Mouse (Mus musculus): ENCODE results near the gene Taok3.

Gene Taok3

GRCm38 (mm10) chr5:117119777-117120488, at the start of gene Taok3:
Taok3 (plus strand) TSS chr5:117120129.
- DNase-seq (ENCODE audit: low read depth, low spot score) = peak; percentile 100

GRCm38 (mm10) chr5:117087718-117088117, 32.2 kb upstream of the Taok3 start:
- DNase-seq (ENCODE audit: low read depth, low spot score) = peak; percentile 71

- DNase-seq (ENCODE audit: low read depth, low spot score) = no peak
Observed at GRCm38 (mm10) chr5:117089147-117089546, 30.8 kb upstream of the Taok3 start.

- DNase-seq (ENCODE audit: low read depth, low spot score) = no peak
Observed at GRCm38 (mm10) chr5:117089786-117090185, 30.1 kb upstream of the Taok3 start.

GRCm38 (mm10) chr5:117094431-117094830, 25.5 kb upstream of the Taok3 start:
- peak; percentile 86 for DNase-seq (ENCODE audit: low read depth, low spot score)

GRCm38 (mm10) chr5:117096716-117097115, 23.2 kb upstream of the Taok3 start:
- DNase-seq (ENCODE audit: low read depth, low spot score) = peak; percentile 75

- DNase-seq (ENCODE audit: low read depth, low spot score) = no peak
Observed at GRCm38 (mm10) chr5:117099008-117099407, 20.9 kb upstream of the Taok3 start.

- DNase-seq (ENCODE audit: low read depth, low spot score) = peak; percentile 40
Observed at GRCm38 (mm10) chr5:117099742-117100141, 20.2 kb upstream of the Taok3 start.

GRCm38 (mm10) chr5:117103194-117103929, 16.6 kb upstream of the Taok3 start:
- peak; percentile 82 for DNase-seq (ENCODE audit: low read depth, low spot score)

GRCm38 (mm10) chr5:117104329-117104728, 15.6 kb upstream of the Taok3 start:
- DNase-seq (ENCODE audit: low read depth, low spot score) = peak; percentile 30

- peak; percentile 47 for DNase-seq (ENCODE audit: low read depth, low spot score)
Observed at GRCm38 (mm10) chr5:117105761-117106160, 14.2 kb upstream of the Taok3 start.

- no peak for DNase-seq (ENCODE audit: low read depth, low spot score)
Observed at GRCm38 (mm10) chr5:117108292-117108691, 11.6 kb upstream of the Taok3 start.

GRCm38 (mm10) chr5:117108731-117109130, 11.2 kb upstream of the Taok3 start:
- no peak for DNase-seq (ENCODE audit: low read depth, low spot score)

GRCm38 (mm10) chr5:117109522-117109921, 10.4 kb upstream of the Taok3 start:
- no peak for DNase-seq (ENCODE audit: low read depth, low spot score)

GRCm38 (mm10) chr5:117111064-117111773, 8.7 kb upstream of the Taok3 start:
- DNase-seq (ENCODE audit: low read depth, low spot score) = no peak

GRCm38 (mm10) chr5:117111774-117112112, 8.2 kb upstream of the Taok3 start:
- no peak for DNase-seq (ENCODE audit: low read depth, low spot score)

- no peak for DNase-seq (ENCODE audit: low read depth, low spot score)
Observed at GRCm38 (mm10) chr5:117113330-117113729, 6.6 kb upstream of the Taok3 start.

GRCm38 (mm10) chr5:117114581-117115192, 5.2 kb upstream of the Taok3 start:
- DNase-seq (ENCODE audit: low read depth, low spot score) = peak; percentile 60

- no peak for DNase-seq (ENCODE audit: low read depth, low spot score)
Observed at GRCm38 (mm10) chr5:117115193-117115767, 4.6 kb upstream of the Taok3 start.

GRCm38 (mm10) chr5:117115836-117116366, 4.0 kb upstream of the Taok3 start, which contains the start of gene Suds3:
Suds3 (minus strand) TSS chr5:117116113.
- DNase-seq (ENCODE audit: low read depth, low spot score) = peak; percentile 92

GRCm38 (mm10) chr5:117116660-117117059, 3.3 kb upstream of the Taok3 start:
- DNase-seq (ENCODE audit: low read depth, low spot score) = no peak

Measured in brain, adult 2 months (tissue).